Mouse (Mus musculus) splenic B cell, adult 2 months (primary cell): ENCODE measurements at regions not wholly inside any gene's neighbourhood (a gene's known extent, or its start where the extent isn't known, plus 50 kb on each side); places are given as distances from the start of the nearest gene placed in this dataset.

ENCODE experiments used
- DNase-seq: peaks from one replicate; pipeline ENCODE4 v3.0.0-alpha.2; 2011; ENCODE audit warnings: low read depth, low spot score
- H3K27me3 ChIP-seq: 2 replicates; pipeline ENCODE4 v1.6.1; 2012; ENCODE audit warnings: mild to moderate bottlenecking, low read length, moderate library complexity, mixed read lengths; ENCODE audit not compliant: control insufficient read depth, poor library complexity, insufficient read depth, severe bottlenecking
- H3K36me3 ChIP-seq: 2 replicates; pipeline ENCODE4 v1.6.1; 2012; ENCODE audit warnings: mild to moderate bottlenecking, low read length, moderate library complexity, mixed read lengths; ENCODE audit not compliant: control insufficient read depth, poor library complexity, insufficient read depth, severe bottlenecking

DNA sequence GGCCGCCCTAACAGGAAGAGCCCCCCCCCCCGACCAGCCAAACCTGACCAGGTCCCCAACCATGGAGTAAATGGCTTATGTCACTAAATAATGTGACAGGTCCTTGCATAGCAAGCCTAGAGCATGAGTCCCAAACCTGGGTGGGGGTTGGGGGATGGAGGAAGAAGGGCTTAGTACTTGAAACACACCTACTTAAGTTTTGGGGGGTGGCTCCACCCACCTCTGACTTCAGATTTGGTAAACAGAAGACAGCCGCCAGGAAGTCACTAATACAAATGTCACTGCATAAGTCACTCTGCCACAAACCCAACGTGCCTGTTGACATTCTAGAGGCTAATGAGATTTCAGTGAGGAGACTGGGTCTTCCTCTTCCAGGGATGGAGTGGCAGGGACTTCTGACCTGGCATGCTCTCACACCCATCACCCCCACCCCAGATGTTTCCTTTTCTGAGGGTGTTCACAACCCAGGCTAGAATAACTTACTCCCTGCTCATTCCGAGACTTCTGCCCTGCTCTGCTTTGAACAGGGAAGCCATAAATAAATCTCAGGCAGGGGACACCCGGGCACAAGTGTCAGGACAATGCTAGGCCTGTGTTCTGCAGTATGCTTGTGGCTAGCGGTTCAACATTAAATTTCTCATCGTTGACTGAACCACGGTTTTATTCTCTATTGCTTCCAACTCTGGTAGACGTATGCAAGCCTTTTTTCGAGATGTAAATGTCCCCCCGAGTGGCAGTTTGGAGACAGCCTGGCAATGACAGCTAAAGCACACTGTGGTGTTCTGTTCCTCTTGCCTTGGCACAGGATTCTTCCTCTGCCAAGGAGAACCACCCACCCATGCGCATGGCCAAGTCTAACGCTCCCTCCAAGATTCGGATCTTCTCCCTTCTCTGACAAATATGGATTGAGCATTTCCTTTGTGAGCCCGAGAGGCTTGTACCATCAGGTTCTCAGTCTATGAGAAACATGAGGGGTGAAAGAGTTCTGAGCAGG lies 161.6 kb upstream of the Dyrk2 start:
- Histone ChIP-seq H3K36me3 (no peaks in the 10 kb centered on the region), H3K27me3 (no peaks in the 10 kb centered on the region)
- DNase-seq, result peak; percentile 8

DNA sequence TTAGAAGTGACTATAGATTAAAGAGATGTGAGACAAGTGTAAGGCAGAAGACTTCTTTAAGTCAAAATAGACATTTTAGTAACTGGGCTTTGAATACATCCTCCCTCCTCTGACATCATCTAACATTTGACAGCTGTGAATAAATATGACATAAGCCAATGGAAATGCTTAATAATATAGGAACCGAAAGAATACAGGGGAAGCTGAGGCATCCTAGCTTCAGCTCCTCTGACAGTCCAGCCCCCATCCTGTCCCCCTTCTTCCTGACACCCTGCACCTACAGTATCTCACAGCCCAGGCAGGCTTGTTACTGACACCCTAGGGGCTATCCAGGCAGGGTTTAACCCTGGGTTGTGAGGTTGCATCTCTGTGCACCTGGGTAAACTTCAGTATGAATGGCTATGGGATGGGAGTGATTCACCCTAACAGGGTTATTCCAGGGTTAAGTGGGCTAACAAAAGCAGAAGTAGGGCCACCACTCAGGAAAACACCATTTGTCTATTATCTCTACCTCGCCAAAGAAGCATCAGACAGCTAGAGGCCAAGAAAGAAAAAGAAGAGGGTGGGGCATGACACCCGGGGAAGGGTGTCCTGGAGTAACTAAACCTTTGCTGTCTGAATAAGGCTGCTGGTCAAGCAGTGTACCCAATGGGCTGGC lies 158.6 kb upstream of the Dyrk2 start:
- no peaks in the 10 kb centered on the region for H3K27me3 ChIP-seq
- DNase-seq, result peak; percentile 69
- H3K36me3 ChIP-seq, result no peaks in the 10 kb centered on the region

DNA sequence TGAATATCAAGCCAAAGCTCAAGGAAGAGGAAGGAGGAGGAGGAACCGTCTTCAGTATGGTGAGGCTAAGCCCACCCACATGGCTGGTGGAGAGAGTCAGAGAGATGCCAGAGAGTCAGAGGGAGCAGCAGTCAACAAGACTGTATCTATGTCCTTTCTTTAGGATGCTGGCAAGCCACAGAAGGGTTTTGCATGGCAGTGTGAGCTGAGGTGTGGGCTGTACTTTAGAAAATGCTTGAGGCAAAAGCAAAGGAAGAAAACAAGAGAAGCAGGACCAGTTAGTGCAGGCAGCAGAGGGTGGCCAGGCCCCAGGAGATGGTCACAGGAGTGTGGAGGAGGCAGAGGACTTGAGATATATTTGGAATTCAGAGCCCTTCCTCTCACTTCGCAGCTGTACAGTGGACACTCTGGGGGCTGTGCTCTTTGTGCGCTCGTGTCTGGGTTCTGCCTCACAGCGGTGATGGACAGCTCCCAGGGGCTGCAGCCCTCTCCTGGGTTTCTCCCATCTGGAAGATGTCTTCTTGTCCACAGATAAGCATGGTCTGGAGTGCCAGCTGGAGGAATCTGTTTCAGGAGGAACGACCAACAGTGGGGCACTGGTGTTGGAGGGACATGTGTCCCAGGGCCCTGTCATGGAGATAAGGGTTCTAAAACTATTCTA lies 157.4 kb upstream of the Dyrk2 start:
- no peak for DNase-seq
- Histone ChIP-seq H3K36me3 (no peaks in the 10 kb centered on the region), H3K27me3 (no peaks in the 10 kb centered on the region)

DNA sequence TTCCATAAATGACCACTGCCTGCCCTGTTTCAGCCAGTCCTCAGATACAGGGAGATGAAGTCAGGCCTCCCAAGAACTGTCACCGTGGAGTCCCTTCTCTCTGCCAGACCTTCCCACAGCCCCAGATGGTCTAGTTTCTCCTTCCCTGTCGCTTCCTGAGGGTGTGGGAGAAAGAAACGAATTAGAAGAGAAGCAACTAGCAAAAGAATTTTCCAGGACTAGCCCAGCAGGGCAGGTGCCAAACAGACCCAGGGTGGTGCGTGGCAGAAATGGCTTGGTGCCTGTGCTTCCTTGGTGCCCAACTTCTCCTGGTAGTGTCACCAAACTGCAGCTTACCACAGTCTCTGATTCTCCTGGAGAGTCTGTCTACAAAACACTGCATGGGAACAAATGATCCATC lies 156.3 kb upstream of the Dyrk2 start:
- DNase-seq, result no peak
- H3K36me3 ChIP-seq, result no peaks in the 10 kb centered on the region
- H3K27me3 ChIP-seq, result no peaks in the 10 kb centered on the region

DNA sequence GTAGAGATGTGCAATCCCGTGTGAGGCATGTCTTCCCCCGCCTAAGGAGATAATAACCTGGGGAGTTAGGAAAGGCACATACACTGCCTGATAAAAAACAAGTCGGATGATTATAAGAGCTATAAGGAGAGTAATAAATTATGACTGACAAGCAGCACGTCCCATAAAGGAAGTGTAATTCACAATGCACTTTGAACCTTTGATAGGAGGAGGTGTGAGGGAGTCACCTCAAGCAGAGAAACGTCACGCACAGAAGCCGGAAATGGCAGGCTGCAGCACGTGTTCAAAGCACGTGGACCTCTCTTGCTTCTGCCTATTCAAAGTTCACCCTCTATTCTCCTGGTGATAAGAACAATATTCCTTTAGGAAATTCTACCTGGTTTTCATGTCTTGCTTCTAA lies 154.4 kb upstream of the Dyrk2 start:
- Histone ChIP-seq H3K36me3 (no peaks in the 10 kb centered on the region), H3K27me3 (no peaks in the 10 kb centered on the region)
- DNase-seq, result no peak

DNA sequence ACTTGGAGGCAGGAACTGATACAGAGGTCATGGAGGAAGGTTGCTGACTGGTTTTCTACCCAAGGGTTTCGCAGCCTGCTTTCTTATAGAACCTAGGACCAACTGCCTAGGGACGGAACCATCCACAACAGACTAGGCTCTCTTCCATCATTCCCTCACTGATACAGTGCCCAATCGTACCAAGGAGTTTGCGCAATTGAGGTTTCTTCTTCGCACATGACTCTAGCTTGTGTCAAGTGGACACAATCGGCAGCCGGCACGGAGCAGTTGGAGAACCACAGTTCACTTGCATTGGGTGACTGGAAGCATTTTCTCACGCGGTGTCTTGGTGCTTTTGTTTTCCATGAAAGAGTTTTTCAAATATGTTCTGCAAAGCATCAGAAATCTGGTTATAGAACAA lies 149.1 kb upstream of the Dyrk2 start:
- Histone ChIP-seq H3K36me3 (no peaks in the 10 kb centered on the region), H3K27me3 (no peaks in the 10 kb centered on the region)
- no peak for DNase-seq

DNA sequence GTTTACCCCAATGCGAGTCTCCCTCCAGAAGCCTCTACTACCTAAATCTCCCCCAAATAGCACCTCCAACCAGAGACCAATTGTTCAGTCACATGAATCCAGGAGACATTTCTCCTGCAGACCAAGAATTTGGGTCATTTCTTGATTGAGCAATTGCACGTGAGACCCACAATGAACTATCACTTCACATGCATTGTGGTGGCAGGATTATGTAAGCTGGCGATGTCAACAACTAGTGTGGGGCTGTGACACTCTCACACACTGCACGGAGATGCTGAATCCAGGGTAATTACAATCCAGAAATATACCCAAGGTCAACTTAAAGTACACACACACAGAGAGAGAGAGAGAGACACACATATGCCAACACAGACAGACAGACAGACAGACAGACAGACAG lies 148.5 kb upstream of the Dyrk2 start:
- no peaks in the 10 kb centered on the region for H3K27me3 ChIP-seq
- DNase-seq, result no peak
- H3K36me3 ChIP-seq, result no peaks in the 10 kb centered on the region

DNA sequence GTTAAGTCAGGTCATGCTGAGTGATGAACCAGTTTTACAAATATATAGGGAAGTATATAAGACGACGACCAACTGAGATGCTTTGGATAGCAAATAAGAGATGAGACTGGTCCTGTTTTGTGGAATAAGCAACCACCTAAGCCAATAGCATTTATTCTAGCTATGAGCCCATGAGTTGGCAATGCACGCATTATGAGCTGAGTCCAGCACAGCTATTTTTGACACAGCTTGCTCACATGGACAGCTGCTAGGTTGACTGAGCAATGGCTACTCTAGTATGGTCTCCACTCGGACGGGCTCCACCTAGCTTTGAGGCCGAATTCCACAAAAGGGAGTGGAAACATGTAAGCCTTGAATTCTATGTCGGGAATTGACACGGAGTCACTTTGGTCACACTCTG lies 146.1 kb upstream of the Dyrk2 start:
- no peak for DNase-seq
- H3K36me3 ChIP-seq, result no peaks in the 10 kb centered on the region
- H3K27me3 ChIP-seq, result no peaks in the 10 kb centered on the region

DNA sequence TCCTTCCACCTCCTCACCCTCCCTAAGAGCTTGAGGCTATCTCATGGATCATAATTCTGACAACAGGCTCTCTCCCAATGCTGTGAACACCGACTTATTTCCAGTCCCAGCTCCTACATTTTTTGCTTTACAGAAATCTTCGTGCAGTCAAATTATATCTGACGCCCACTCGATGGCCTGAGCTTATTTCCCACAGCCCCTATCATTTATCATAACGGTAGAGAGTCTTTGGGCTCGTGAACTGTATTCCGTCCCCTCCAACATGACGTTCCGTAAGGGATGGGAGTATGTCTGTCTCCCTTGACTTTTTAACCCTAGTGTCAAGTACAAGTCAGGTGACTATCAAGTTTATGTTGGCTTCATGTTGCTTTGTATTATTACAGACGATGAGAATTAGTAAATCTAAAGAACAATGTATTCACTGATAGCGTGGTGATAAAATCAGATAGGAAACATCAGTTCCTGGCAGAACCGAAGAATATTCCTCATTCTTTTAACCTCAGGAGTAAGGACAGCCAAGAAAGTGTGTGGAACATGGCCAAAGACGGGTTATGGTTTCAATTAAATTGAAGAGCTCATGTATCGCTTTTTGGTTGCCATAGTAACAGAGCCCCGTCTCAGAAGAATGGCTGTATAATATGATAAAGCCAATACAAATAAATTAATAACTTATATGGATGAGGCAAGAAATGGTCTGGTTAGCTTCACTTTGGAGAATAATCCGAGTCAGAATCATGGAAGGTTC lies 145.5 kb upstream of the Dyrk2 start:
- DNase-seq, result no peak
- H3K27me3 ChIP-seq, result no peaks in the 10 kb centered on the region
- no peaks in the 10 kb centered on the region for H3K36me3 ChIP-seq

DNA sequence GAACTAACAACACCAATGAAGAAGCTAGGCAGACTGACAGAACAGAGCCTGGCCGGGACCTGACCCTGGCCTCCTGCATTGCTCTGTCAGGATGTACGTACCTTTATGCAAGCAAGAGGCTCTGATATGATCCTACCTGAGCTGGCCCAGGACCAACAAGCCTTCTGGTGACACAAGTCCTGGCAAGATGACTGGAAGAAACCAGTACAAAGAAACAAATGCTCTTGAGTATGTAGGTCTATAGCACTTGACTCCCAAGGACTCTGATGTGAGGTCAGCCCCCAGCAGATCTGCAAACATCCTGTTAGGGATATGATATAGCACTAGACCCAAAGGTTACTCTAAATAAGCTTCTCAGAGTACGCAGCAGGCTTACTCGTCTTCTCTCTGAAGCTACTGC lies 144.7 kb upstream of the Dyrk2 start:
- Histone ChIP-seq H3K36me3 (no peaks in the 10 kb centered on the region), H3K27me3 (no peaks in the 10 kb centered on the region)
- DNase-seq, result no peak

DNA sequence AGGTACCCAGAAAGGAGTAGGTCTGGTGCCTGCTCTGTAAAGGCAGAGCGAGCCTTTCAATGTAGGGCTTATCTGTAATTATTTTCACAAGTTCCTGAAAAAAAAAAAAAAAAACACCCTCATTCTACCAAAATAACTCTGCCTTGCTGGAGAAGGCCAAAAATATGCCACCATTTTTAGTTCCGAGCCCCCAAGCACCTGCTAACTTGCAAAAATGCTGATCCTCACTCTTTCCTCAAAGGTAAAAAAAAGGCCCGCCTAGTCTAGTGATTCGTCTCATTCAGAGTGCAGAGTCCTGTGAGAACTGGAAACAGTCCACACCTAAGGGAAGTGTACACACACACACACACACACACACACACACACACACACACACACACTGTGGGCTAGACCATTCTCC lies 143.7 kb upstream of the Dyrk2 start:
- Histone ChIP-seq H3K36me3 (no peaks in the 10 kb centered on the region), H3K27me3 (no peaks in the 10 kb centered on the region)
- no peak for DNase-seq

DNA sequence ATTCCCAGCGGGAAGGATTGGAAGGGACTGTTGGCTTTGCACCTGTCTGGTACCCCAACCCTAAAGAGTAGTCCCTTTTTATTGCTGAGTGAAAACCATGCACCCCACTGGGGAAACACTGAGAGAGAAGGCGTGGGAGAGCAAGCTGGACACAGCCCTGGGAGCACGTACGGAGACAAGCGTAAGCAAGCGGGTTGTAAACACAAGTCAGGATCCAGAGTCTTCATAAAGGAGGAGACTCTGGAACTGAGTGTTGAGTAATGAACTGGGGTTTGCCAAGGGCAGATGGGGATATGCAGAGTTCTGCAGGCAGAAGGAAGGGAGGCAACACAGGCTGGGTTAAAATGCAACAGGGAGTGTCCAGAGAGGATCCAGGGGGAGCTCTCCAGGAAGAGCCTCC lies 141.5 kb upstream of the Dyrk2 start:
- Histone ChIP-seq H3K36me3 (no peaks in the 10 kb centered on the region), H3K27me3 (no peaks in the 10 kb centered on the region)
- no peak for DNase-seq

DNA sequence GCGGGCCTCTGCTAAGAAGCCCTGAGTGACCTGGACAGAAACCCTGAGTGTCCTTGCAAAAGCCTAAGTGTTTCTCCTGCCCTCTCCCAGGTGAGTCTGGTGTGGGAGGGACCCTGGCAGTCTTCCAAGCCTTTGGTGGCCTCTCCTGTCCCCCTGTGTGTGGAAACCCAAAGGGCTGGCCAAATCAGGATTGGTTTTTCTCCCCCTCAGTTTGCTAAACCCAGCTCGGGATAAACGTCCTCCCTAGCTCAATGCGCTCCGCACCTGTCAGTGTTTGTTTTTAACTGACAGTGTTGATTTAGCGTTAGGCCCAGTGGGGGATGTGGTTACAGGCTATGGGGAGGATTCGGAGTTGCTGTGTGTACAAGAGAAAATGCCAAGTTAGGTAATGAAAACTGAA lies 140.9 kb upstream of the Dyrk2 start:
- DNase-seq, result no peak
- Histone ChIP-seq H3K36me3 (no peaks in the 10 kb centered on the region), H3K27me3 (no peaks in the 10 kb centered on the region)

DNA sequence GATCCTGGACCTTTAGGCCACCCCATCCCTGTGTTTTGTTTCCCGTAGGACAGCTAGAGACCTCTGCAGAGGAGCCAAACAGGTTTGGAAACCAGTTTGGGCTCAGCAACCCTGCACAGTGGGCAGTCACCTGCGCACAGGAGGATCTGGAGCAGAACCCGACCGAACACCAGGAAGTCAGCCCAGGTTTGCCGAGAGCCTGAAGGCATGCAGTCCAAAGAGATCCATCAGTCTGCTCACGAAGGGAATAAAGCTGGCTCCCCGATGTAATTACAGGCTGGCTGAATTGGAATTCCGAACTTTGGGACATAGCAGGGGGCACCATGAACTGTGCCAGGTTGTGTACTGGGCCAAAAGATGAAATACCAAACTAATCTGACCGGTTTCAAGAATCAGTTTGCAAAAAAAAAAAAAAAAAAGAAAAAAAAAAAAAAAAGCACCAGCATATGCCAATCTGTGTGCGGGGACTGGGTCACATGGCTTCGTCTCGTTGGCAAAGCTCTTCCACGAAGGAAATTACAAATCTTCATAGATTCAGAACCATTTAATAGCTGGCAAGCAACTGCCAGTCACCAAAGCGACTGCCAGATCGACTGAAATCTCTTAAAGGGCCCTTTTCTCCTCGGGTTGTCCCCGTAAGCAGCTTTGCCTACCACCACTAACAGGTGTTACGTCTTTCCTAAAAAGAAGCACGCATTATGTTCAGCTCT lies 137.0 kb upstream of the Dyrk2 start:
- Histone ChIP-seq H3K36me3 (no peaks in the 10 kb centered on the region), H3K27me3 (no peaks in the 10 kb centered on the region)
- DNase-seq, result no peak
